Comparison of ENCODE assay signal across 10 mouse cellular contexts in the genomic region with DNA sequence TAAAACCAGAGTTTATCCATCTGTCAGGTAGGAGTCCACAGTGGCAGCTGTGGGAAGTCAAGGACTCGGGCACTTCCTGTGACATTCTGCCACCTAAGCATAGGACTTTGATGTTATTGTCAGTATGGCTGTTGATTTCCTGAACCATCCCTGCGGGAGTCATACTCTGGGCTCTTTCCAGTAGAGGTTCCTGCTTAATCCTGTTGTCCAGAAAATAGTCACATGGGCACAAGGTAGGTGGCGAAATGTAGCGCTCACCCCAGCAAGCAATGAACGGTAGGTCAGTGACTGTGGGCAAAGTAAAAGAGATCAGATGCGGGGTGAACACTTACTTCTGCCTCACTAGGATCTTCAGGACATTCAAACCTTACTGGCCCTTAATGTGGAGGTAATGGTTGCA.
"Had no signal": no experiment of that assay in that cellular context is flagged by ENCODE, and none has a peak within 500 bp of the region (broad histone marks: within the 10 kb centered on the region; RNA-seq: fewer than 3 reads in every experiment).

No protein-coding gene starts in this region.

- H3K4me3 ChIP-seq: liver, embryonic 13.5 days had no signal

- ATAC-seq: hindbrain, embryonic 16.5 days; intestine, embryonic 16.5 days had no signal

- H3K9ac ChIP-seq: liver, embryonic 13.5 days; lung, embryonic 14.5 days had no signal

- H3K27me3 ChIP-seq: liver, embryonic 13.5 days had no signal

- H3K27ac ChIP-seq: liver, embryonic 13.5 days had no signal

- H3K36me3 ChIP-seq: liver, embryonic 13.5 days had no signal

- DNase-seq: liver, embryonic 13.5 days; lung, embryonic 14.5 days; lung, postnatal 10 days; lung, postnatal 4 days; midbrain, embryonic 14.5 days; thymus, adult 18-20 months; thymus, postnatal 36 days had no signal

- H3K4me2 ChIP-seq: liver, embryonic 13.5 days; lung, embryonic 14.5 days; midbrain, embryonic 11.5 days had no signal

- H3K9me3 ChIP-seq: liver, embryonic 13.5 days had no signal
